Mouse (Mus musculus): ENCODE measurements around the gene Oat. TPM values are rescaled to one million over a fixed set of nuclear protein-coding genes. Genes with fewer than 3 reads are reported as not detected.

Gene Oat
- 175 and 200 TPM in 2 replicates for polyA plus RNA-seq (2015; fragmentation: Nextera tagmentation; extraction: Ambion mirVana)

DNA sequence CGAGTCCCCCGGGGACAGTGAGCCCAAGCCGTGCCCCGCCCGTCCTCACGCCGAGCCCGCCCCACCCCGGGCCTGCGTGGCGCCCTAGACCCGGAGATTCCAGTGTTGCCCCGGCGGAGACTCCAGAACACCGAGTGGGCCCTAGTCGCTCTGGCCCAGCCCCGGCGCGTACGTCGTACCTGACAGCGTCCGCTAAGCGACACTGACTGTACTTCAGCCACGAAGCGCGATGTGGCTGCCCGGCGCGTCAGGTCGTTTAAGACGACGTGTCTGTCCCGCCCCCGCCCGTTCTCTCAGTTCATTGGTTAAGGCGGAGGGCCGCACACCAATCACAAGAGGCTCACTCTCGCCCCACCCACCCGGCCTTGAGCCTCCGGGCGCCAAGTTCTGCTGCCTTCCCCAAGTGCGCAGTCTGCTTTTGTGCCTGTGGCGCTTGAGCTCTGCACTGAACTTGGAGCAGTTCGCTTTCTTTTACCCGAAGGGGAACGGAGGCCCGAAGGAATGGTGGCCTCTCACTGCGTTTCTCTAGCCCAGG lies at the start of gene Oat:
Gene Oat (minus strand): TSS at position 283 of the 535 bp plus-strand sequence.
- ATAC-seq (ENCODE audit: insufficient number of reproducible peaks, insufficient read depth, low FRiP score, low TSS enrichment, low read depth): peak; percentile 94
- Histone ChIP-seq H3K9ac (peak within 1 kb of the TSS; percentile 81), H3K4me3 (peak within 1 kb of the TSS; percentile 70), H3K36me3 (no peaks in the 10 kb centered on the region), H3K4me2 (peak within 1 kb of the TSS; percentile 61), H3K9me3 (no peaks in the 10 kb centered on the region), H3K27ac (peak within 1 kb of the TSS; percentile 94), H3K4me1 (peaks cover 29% of the 10 kb centered on the region), H3K27me3 (peaks cover 8% of the 10 kb centered on the region)
- under 1% methylated on average over 49 of the region's 49 CpGs for whole genome bisulfite sequencing

GRCm38 (mm10) chr7:132624161-132624560 lies 48.0 kb upstream of the Oat start:
- H3K4me1 ChIP-seq: no peaks in the 10 kb centered on the region
- H3K4me2 ChIP-seq: no peak overlapping the region
- WGBS: 74% methylated on average over 10 of the region's 10 CpGs
- no peak overlapping the region for H3K9ac ChIP-seq
- ATAC-seq (ENCODE audit: insufficient number of reproducible peaks, insufficient read depth, low FRiP score, low TSS enrichment, low read depth): no peak
- H3K4me3 ChIP-seq: no peak overlapping the region
- H3K9me3 ChIP-seq: no peaks in the 10 kb centered on the region
- H3K36me3 ChIP-seq: no peaks in the 10 kb centered on the region
- H3K27ac ChIP-seq: no peak overlapping the region
- H3K27me3 ChIP-seq: no peaks in the 10 kb centered on the region

- Histone ChIP-seq H3K9ac (no peak overlapping the region), H3K4me2 (no peak overlapping the region), H3K27me3 (0 out of 2 replicates have a peak, but pooled peaks cover 4% of the 10 kb centered on the region), H3K27ac (no peak overlapping the region), H3K36me3 (no peaks in the 10 kb centered on the region), H3K4me1 (peaks cover 2% of the 10 kb centered on the region; the same call in 1 of the 2 replicates), H3K4me3 (no peak overlapping the region), H3K9me3 (no peaks in the 10 kb centered on the region)
- WGBS: 90% methylated on average over 15 of the region's 15 CpGs
- no peak for ATAC-seq (ENCODE audit: insufficient number of reproducible peaks, insufficient read depth, low FRiP score, low TSS enrichment, low read depth)
These were observed 44.0 kb upstream of the Oat start for GRCm38 (mm10) chr7:132619975-132620918.

DNA sequence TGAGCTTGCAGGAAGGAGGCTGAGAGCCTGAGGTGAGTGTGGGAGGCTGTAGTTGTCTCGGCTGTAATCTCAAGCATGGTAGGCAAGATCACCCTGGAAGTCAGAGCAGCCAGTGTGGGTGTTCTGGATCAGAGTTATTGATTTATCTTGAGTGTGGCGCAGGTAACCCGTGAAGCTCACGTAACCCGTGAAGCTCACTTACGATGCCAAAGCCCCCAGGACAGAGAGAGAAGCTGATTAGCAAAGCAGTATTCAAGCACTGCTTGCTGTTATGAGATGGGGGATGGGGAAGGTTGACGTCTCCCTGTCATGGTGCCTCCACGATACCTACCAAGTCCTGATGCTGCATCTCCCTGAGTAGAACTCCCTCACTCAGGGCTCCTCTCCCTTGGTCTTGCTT lies 43.4 kb upstream of the Oat start:
- WGBS: 85% methylated on average over 8 of the region's 8 CpGs
- Histone ChIP-seq H3K4me3 (no peak overlapping the region), H3K27me3 (0 out of 2 replicates have a peak, but pooled peaks cover 4% of the 10 kb centered on the region), H3K9me3 (no peaks in the 10 kb centered on the region), H3K9ac (no peak overlapping the region), H3K4me2 (no peak overlapping the region), H3K36me3 (no peaks in the 10 kb centered on the region), H3K4me1 (peaks cover 4% of the 10 kb centered on the region; the same call in 1 of the 2 replicates), H3K27ac (no peak overlapping the region)
- no peak for ATAC-seq (ENCODE audit: insufficient number of reproducible peaks, insufficient read depth, low FRiP score, low TSS enrichment, low read depth)

- Histone ChIP-seq H3K27me3 (0 out of 2 replicates have a peak, but pooled peaks cover 4% of the 10 kb centered on the region), H3K4me1 (peaks cover 4% of the 10 kb centered on the region; the same call in 1 of the 2 replicates), H3K4me2 (no peak overlapping the region), H3K27ac (no peak overlapping the region), H3K4me3 (no peak overlapping the region), H3K9me3 (no peaks in the 10 kb centered on the region), H3K9ac (no peak overlapping the region), H3K36me3 (no peaks in the 10 kb centered on the region)
- ATAC-seq (ENCODE audit: insufficient number of reproducible peaks, insufficient read depth, low FRiP score, low TSS enrichment, low read depth): no peak
- 83% methylated on average over 5 of the region's 5 CpGs for WGBS
These were observed 40.9 kb upstream of the Oat start for GRCm38 (mm10) chr7:132617021-132617564.

DNA sequence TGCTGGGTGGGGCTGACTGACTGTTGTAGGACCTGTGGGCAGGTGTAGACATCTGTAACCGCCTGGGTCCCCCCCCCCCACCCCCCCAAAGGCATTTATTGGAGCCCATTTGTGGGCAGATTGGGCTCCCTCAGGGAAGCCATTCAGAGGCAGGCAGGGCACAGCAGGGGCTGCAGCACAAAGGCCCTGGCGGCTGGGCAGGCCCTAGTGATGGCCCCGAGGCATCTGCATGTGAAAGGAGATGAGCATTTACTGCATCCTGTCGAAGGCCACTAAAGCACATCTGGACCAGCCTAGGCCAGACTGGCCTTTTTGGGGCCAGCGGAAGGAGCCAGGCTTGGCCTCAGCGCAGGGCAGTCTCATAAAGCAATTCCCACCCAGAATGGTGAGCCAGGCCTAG lies 40.2 kb upstream of the Oat start:
- Histone ChIP-seq H3K36me3 (no peaks in the 10 kb centered on the region), H3K4me2 (no peak overlapping the region), H3K27ac (no peak overlapping the region), H3K27me3 (0 out of 2 replicates have a peak, but pooled peaks cover 4% of the 10 kb centered on the region), H3K4me3 (no peak overlapping the region), H3K9ac (no peak overlapping the region), H3K4me1 (peaks cover 4% of the 10 kb centered on the region; the same call in 1 of the 2 replicates), H3K9me3 (no peaks in the 10 kb centered on the region)
- WGBS: 31% methylated on average over 6 of the region's 6 CpGs
- ATAC-seq (ENCODE audit: insufficient number of reproducible peaks, insufficient read depth, low FRiP score, low TSS enrichment, low read depth): no peak

DNA sequence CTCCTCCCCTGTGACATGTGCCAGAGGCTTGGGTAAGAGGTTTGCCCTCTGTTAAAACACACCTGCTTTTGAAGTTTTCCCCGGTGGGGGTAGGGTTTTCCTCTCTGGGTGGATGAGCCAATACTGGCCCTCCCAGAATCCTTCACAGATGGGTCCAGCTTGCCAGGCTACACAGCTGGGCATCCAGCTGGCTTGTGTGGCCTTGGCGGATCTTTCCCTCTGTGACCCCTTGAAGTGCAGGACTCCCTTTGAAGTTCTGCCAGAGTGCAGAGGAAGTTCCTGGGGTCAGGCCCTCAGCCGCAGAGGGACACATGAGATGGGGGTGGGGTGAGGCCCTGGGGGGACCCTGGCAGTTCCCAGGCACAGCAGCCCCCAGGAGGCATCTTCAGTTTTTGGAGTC lies 39.1 kb upstream of the Oat start:
- no peak for ATAC-seq (ENCODE audit: insufficient number of reproducible peaks, insufficient read depth, low FRiP score, low TSS enrichment, low read depth)
- Histone ChIP-seq H3K27me3 (0 out of 2 replicates have a peak, but pooled peaks cover 4% of the 10 kb centered on the region), H3K36me3 (no peaks in the 10 kb centered on the region), H3K4me1 (peaks cover 4% of the 10 kb centered on the region; the same call in 1 of the 2 replicates), H3K4me2 (no peak overlapping the region), H3K9me3 (no peaks in the 10 kb centered on the region), H3K9ac (no peak overlapping the region), H3K4me3 (no peak overlapping the region), H3K27ac (no peak overlapping the region)
- 7% methylated on average over 3 of the region's 3 CpGs for WGBS

GRCm38 (mm10) chr7:132611530-132611929 lies 35.3 kb upstream of the Oat start:
- Histone ChIP-seq H3K27ac (no peak overlapping the region), H3K4me2 (no peak overlapping the region), H3K27me3 (no peaks in the 10 kb centered on the region; the same call in 1 of the 2 replicates), H3K4me3 (no peak overlapping the region), H3K9ac (no peak overlapping the region), H3K4me1 (peaks cover 8% of the 10 kb centered on the region; the same call in 1 of the 2 replicates), H3K9me3 (no peaks in the 10 kb centered on the region), H3K36me3 (no peaks in the 10 kb centered on the region)
- 93% methylated on average over 8 of the region's 8 CpGs for WGBS
- ATAC-seq (ENCODE audit: insufficient number of reproducible peaks, insufficient read depth, low FRiP score, low TSS enrichment, low read depth): no peak

- no peak within 1 kb of the TSS for H3K27ac ChIP-seq
- H3K4me2 ChIP-seq: peak within 1 kb of the TSS; percentile 83
- no peaks in the 10 kb centered on the region for H3K9me3 ChIP-seq
- H3K9ac ChIP-seq: peak within 1 kb of the TSS; percentile 70
- H3K4me1 ChIP-seq: peaks cover 10% of the 10 kb centered on the region; the same call in 1 of the 2 replicates
- peak; percentile 79; the same call in 1 of the 2 replicates for ATAC-seq (ENCODE audit: insufficient number of reproducible peaks, insufficient read depth, low FRiP score, low TSS enrichment, low read depth)
- no peaks in the 10 kb centered on the region for H3K36me3 ChIP-seq
- H3K4me3 ChIP-seq: peak within 1 kb of the TSS; percentile 65
- H3K27me3 ChIP-seq: no peaks in the 10 kb centered on the region; the same call in 1 of the 2 replicates
- WGBS: 7% methylated on average over 44 of the region's 44 CpGs
These were observed 34.5 kb upstream of the Oat start, which contains the start of gene Lhpp for GRCm38 (mm10) chr7:132610468-132611318. Gene Lhpp (plus strand): TSS chr7:132610638.

- H3K9ac ChIP-seq: no peak overlapping the region
- H3K27me3 ChIP-seq: peaks cover 14% of the 10 kb centered on the region
- H3K4me3 ChIP-seq: no peak overlapping the region
- peaks cover 8% of the 10 kb centered on the region; the same call in 1 of the 2 replicates for H3K4me1 ChIP-seq
- 89% methylated on average over 4 of the region's 4 CpGs for WGBS
- ATAC-seq (ENCODE audit: insufficient number of reproducible peaks, insufficient read depth, low FRiP score, low TSS enrichment, low read depth): no peak
- no peak overlapping the region for H3K27ac ChIP-seq
- no peaks in the 10 kb centered on the region for H3K9me3 ChIP-seq
- no peak overlapping the region for H3K4me2 ChIP-seq
- H3K36me3 ChIP-seq: no peaks in the 10 kb centered on the region
These were observed 32.3 kb upstream of the Oat start for GRCm38 (mm10) chr7:132608316-132609020.

Data from embryonic facial prominence, embryonic 13.5 days (tissue).